Mouse (Mus musculus) lung, postnatal 0 days (tissue): ENCODE data around the gene Nek8.

ENCODE experiments used
- CTCF ChIP-seq: IDR thresholded peaks from 2 replicates; pipeline ENCODE4 v1.5.1; 2016; ENCODE audit warnings: antibody characterized with exemption, mild to moderate bottlenecking
- EP300 ChIP-seq: IDR thresholded peaks from 2 replicates; pipeline ENCODE4 v1.6.1; 2016; ENCODE audit warnings: antibody characterized with exemption, mild to moderate bottlenecking, control low read depth

GRCm38 (mm10) chr11:78194411-78195100, 18.1 kb upstream of the Nek8 start:
- TF ChIP-seq CTCF, result no peak
- TF ChIP-seq EP300, result no peak
